ENCODE assay signal across 14 mouse cellular contexts in genomic region chr2:27074804-27075203, GRCm38 (mm10). TPM values are rescaled to one million over a fixed set of nuclear protein-coding genes. Genes with fewer than 3 reads are reported as not detected.
A peak's percentile ranks its signal among the peaks of the same experiment; 100 is the strongest.
DNase-seq lines count a peak whose midpoint lies in the region; ATAC-seq and TF ChIP-seq lines count a peak whose summit lies in the region.
"Had no signal": no experiment of that assay in that cellular context is flagged by ENCODE, and none has a peak within 500 bp of the region (broad histone marks: within the 10 kb centered on the region; RNA-seq: fewer than 3 reads in every experiment).

No protein-coding gene starts in this region.

- peak; percentile 10 to 13 for DNase-seq in cerebellum, adult 18-20 months
- DNase-seq in cerebellum, adult 9-10 months = no peak
- DNase-seq in lung, embryonic 14.5 days = peak; percentile 38
- DNase-seq in lung, adult 2 months = no peak
- peak; percentile 66 to 76 for DNase-seq in kidney, adult 8-10 months
- no peak for DNase-seq in frontal cortex, adult 2 months (ENCODE audit: extremely low spot score in 1 of 2, low spot score in 1 of 2)
- DNase-seq in liver, embryonic 11.5 days (ENCODE audit: low spot score) = no peak

- 72% methylated on average over 4 of the region's 4 CpGs for WGBS in lung, embryonic 14.5 days
- WGBS in lung, adult 2 months = 58% methylated on average over 4 of the region's 4 CpGs
- WGBS in limb, embryonic 13.5 days = 63% methylated on average over 4 of the region's 4 CpGs
- WGBS in liver, embryonic 11.5 days = 81% methylated on average over 4 of the region's 4 CpGs

- no peak for ATAC-seq in lung, embryonic 14.5 days (ENCODE audit: insufficient read depth)
- ATAC-seq in limb, embryonic 13.5 days (ENCODE audit: low FRiP score, low read depth) = no peak
- no peak for ATAC-seq in liver, embryonic 11.5 days (replicated peaks; ENCODE audit: low FRiP score)
- ATAC-seq: forebrain, embryonic 16.5 days; midbrain, embryonic 13.5 days had no signal

- peaks cover 23% of the 10 kb centered on the region for H3K4me1 ChIP-seq in lung, embryonic 14.5 days (ENCODE audit: insufficient read depth)
- peaks cover 15% of the 10 kb centered on the region for H3K4me1 ChIP-seq in lung, adult 2 months (ENCODE audit: control insufficient read depth, insufficient read depth, low read length)
- H3K4me1 ChIP-seq in limb, embryonic 13.5 days = peaks cover 92% of the 10 kb centered on the region
- peaks cover 8% of the 10 kb centered on the region for H3K4me1 ChIP-seq in liver, embryonic 11.5 days (replicated peaks; ENCODE audit: control insufficient read depth, insufficient read depth, low read length)

- no peaks in the 10 kb centered on the region for H3K36me3 ChIP-seq in lung, embryonic 14.5 days (ENCODE audit: insufficient read depth)
- no peaks in the 10 kb centered on the region for H3K36me3 ChIP-seq in limb, embryonic 13.5 days
- no peaks in the 10 kb centered on the region for H3K36me3 ChIP-seq in liver, embryonic 11.5 days (ENCODE audit: control insufficient read depth, insufficient read depth, low read length)
- H3K36me3 ChIP-seq: heart, embryonic 15.5 days; intestine, embryonic 15.5 days; midbrain, embryonic 13.5 days; neural tube, embryonic 13.5 days had no signal

- TF ChIP-seq POLR2A in lung, adult 2 months (IDR thresholded peaks at IDR 0.05; ENCODE audit: borderline replicate concordance, extremely low read depth, low read depth, low read length) = no peak

- H3K9me3 ChIP-seq in lung, embryonic 14.5 days (ENCODE audit: low read depth, low read length) = no peaks in the 10 kb centered on the region
- no peaks in the 10 kb centered on the region for H3K9me3 ChIP-seq in limb, embryonic 13.5 days
- H3K9me3 ChIP-seq in liver, embryonic 11.5 days (ENCODE audit: control insufficient read depth, low read length) = no peaks in the 10 kb centered on the region
- H3K9me3 ChIP-seq: heart, embryonic 15.5 days; intestine, embryonic 15.5 days; midbrain, embryonic 13.5 days; neural tube, embryonic 13.5 days had no signal

- no peak overlapping the region for H3K9ac ChIP-seq in lung, embryonic 14.5 days
- no peak overlapping the region for H3K9ac ChIP-seq in limb, embryonic 13.5 days
- H3K9ac ChIP-seq in liver, embryonic 11.5 days (ENCODE audit: low read depth, low read length) = no peak overlapping the region
- H3K9ac ChIP-seq: heart, embryonic 15.5 days; intestine, embryonic 15.5 days; midbrain, embryonic 13.5 days; neural tube, embryonic 13.5 days had no signal

- no peak overlapping the region for H3K27ac ChIP-seq in lung, embryonic 14.5 days (ENCODE audit: low read depth)
- peak overlapping the region; percentile 80; the same call in 1 of the 2 replicates for H3K27ac ChIP-seq in limb, embryonic 13.5 days
- no peak overlapping the region for H3K27ac ChIP-seq in liver, embryonic 11.5 days (ENCODE audit: low read depth, low read length)
- H3K27ac ChIP-seq: heart, embryonic 15.5 days; intestine, embryonic 15.5 days; left cerebral cortex, adult 2 months; midbrain, embryonic 13.5 days; neural tube, embryonic 13.5 days had no signal

- no peak overlapping the region for H3K4me2 ChIP-seq in lung, embryonic 14.5 days
- H3K4me2 ChIP-seq in limb, embryonic 13.5 days (replicated peaks) = no peak overlapping the region
- H3K4me2 ChIP-seq in liver, embryonic 11.5 days = no peak overlapping the region
- H3K4me2 ChIP-seq: heart, embryonic 15.5 days; intestine, embryonic 15.5 days; midbrain, embryonic 13.5 days; neural tube, embryonic 13.5 days had no signal

- H3K4me3 ChIP-seq in lung, embryonic 14.5 days (ENCODE audit: low read depth, low read length) = no peak overlapping the region
- H3K4me3 ChIP-seq in lung, adult 2 months (replicated peaks; ENCODE audit: extremely low read depth, low read depth, low read length) = no peak overlapping the region
- no peak overlapping the region for H3K4me3 ChIP-seq in limb, embryonic 13.5 days
- no peak overlapping the region for H3K4me3 ChIP-seq in liver, embryonic 11.5 days (ENCODE audit: low read depth, low read length)
- H3K4me3 ChIP-seq: heart, embryonic 15.5 days; intestine, embryonic 15.5 days; left cerebral cortex, adult 2 months; midbrain, embryonic 13.5 days; neural tube, embryonic 13.5 days had no signal

- no peak for TF ChIP-seq CTCF in lung, embryonic 14.5 days (IDR thresholded peaks at IDR 0.05; ENCODE audit: low read depth)
- no peak for TF ChIP-seq CTCF in lung, adult 2 months (IDR thresholded peaks at IDR 0.05; ENCODE audit: insufficient read depth, low read length)

- H3K27me3 ChIP-seq in lung, embryonic 14.5 days (ENCODE audit: insufficient read depth, low read length) = peaks cover 6% of the 10 kb centered on the region; the same call in 1 of the 2 replicates
- H3K27me3 ChIP-seq in limb, embryonic 13.5 days = no peaks in the 10 kb centered on the region
- peaks cover 9% of the 10 kb centered on the region; the same call in 1 of the 2 replicates for H3K27me3 ChIP-seq in liver, embryonic 11.5 days (replicated peaks; ENCODE audit: control insufficient read depth, insufficient read depth, low read length)
- H3K27me3 ChIP-seq: heart, embryonic 15.5 days; midbrain, embryonic 13.5 days; neural tube, embryonic 13.5 days had no signal

RNA-seq across cellular contexts. Expression of gene Mymk, which starts 2.8 kb away (rescaled TPM):
- polyA plus RNA-seq in lung, embryonic 14.5 days (2014; fragmentation: Nextera tagmentation; extraction: Ambion mirVana) = 0.17 and 0.18 TPM in 2 replicates
- 0.19 and 0.32 TPM in 2 replicates for polyA plus RNA-seq in lung, adult 2 months (2012; rRNA removed)
- 43.3 and 49.0 TPM in 2 replicates for polyA plus RNA-seq in limb, embryonic 13.5 days (2015; fragmentation: Nextera tagmentation; extraction: Ambion mirVana)
- 0.65 and 0.74 TPM in 2 replicates for polyA plus RNA-seq in frontal cortex, adult 2 months (2012; rRNA removed)
- polyA plus RNA-seq in liver, embryonic 11.5 days (2014; fragmentation: Nextera tagmentation; extraction: Ambion mirVana) = 0.12 and 0.13 TPM in 2 replicates
- polyA plus RNA-seq: forebrain, embryonic 16.5 days; midbrain, embryonic 13.5 days had no signal

RNA-seq across cellular contexts. Expression of gene Adamtsl2, which starts 4.4 kb away (rescaled TPM):
- 19.2 and 21.0 TPM in 2 replicates for polyA plus RNA-seq in lung, embryonic 14.5 days (2014; fragmentation: Nextera tagmentation; extraction: Ambion mirVana)
- 50.7 and 73.0 TPM in 2 replicates for polyA plus RNA-seq in lung, adult 2 months (2012; rRNA removed)
- 13.3 and 13.8 TPM in 2 replicates for polyA plus RNA-seq in limb, embryonic 13.5 days (2015; fragmentation: Nextera tagmentation; extraction: Ambion mirVana)
- 34.9 and 42.6 TPM in 2 replicates for polyA plus RNA-seq in frontal cortex, adult 2 months (2012; rRNA removed)
- polyA plus RNA-seq in liver, embryonic 11.5 days (2014; fragmentation: Nextera tagmentation; extraction: Ambion mirVana) = 1.8 and 3.5 TPM in 2 replicates

RNA-seq across cellular contexts. Expression of gene Slc2a6, which starts 47.0 kb away (rescaled TPM):
- polyA plus RNA-seq in lung, embryonic 14.5 days (2014; fragmentation: Nextera tagmentation; extraction: Ambion mirVana) = 0.28 and 0.35 TPM in 2 replicates
- 6.2 and 9.5 TPM in 2 replicates for polyA plus RNA-seq in lung, adult 2 months (2012; rRNA removed)
- polyA plus RNA-seq in limb, embryonic 13.5 days (2015; fragmentation: Nextera tagmentation; extraction: Ambion mirVana) = 0.75 and 0.77 TPM in 2 replicates
- polyA plus RNA-seq in frontal cortex, adult 2 months (2012; rRNA removed) = 35.2 and 39.0 TPM in 2 replicates
- 0.51 and 0.64 TPM in 2 replicates for polyA plus RNA-seq in liver, embryonic 11.5 days (2014; fragmentation: Nextera tagmentation; extraction: Ambion mirVana)

Comparison
In these comparisons a context has a peak if more than half of its experiments do, and no peak if none do; other contexts are left out.
1. DNase-seq: peak in cerebellum, adult 18-20 months (2 of 2), lung, embryonic 14.5 days (single experiment) and kidney, adult 8-10 months (2 of 2); none in cerebellum, adult 9-10 months (single experiment), lung, adult 2 months (single experiment), frontal cortex, adult 2 months (0 of 2) and liver, embryonic 11.5 days (single experiment).
2. RNA of gene Mymk, which starts 2.8 kb away (polyA plus RNA-seq): 43.3 to 49.0 TPM in limb, embryonic 13.5 days; 0.65 to 0.74 TPM in frontal cortex, adult 2 months, 0.19 to 0.32 TPM in lung, adult 2 months, 0.17 to 0.18 TPM in lung, embryonic 14.5 days and 0.12 to 0.13 TPM in liver, embryonic 11.5 days; every median in the first group is over 10 times any median in the second.